Mouse (Mus musculus) E14TG2a.4 (cell line): ENCODE results near the gene Ugt1a1.

ENCODE experiments used
- CTCF ChIP-seq: conservative IDR thresholded peaks from 2 replicates; pipeline ENCODE4 v1.5.1; 2014; ENCODE audit warnings: low read length
- POU5F1 ChIP-seq: IDR thresholded peaks from 2 replicates; pipeline ENCODE4 v1.6.1; 2014; ENCODE audit warnings: low read length, borderline replicate concordance

- TF ChIP-seq CTCF = no peak
- TF ChIP-seq POU5F1 = no peak
These were observed 15.1 kb downstream of the Ugt1a1 start, which contains the start of gene Mroh2a for GRCm38 (mm10) chr1:88226670-88227379.
